Mouse (Mus musculus) MEL (cell line): ENCODE measurements around the gene Npcd.

Experiments used
- CHD1 ChIP-seq: IDR thresholded peaks from 2 replicates; pipeline ENCODE4 v1.6.1; 2012; ENCODE audit warnings: low read depth, mild to moderate bottlenecking, inconsistent platforms, low read length, improper control_type of control experiment
- HCFC1 ChIP-seq: IDR thresholded peaks from 2 replicates; pipeline ENCODE4 v1.6.1; 2012; ENCODE audit warnings: low read depth, mild to moderate bottlenecking, inconsistent platforms, low read length, improper control_type of control experiment, moderate library complexity
- MAX ChIP-seq: IDR thresholded peaks from 2 replicates; pipeline ENCODE4 v1.6.1; 2011; ENCODE audit warnings: low read length, improper control_type of control experiment
- RCOR1 ChIP-seq: IDR thresholded peaks from 2 replicates; pipeline ENCODE4 v1.6.1; 2012; ENCODE audit warnings: low read depth, mild to moderate bottlenecking, inconsistent platforms, low read length, improper control_type of control experiment

- no peak for TF ChIP-seq CHD1
- TF ChIP-seq RCOR1, result no peak
- TF ChIP-seq MAX, result no peak
- no peak for TF ChIP-seq HCFC1
Observed at GRCm38 (mm10) chr15:79873545-79873944, 39.5 kb upstream of the Npcd start.
